Mouse (Mus musculus): ENCODE measurements around the gene Noa1.

DNA sequence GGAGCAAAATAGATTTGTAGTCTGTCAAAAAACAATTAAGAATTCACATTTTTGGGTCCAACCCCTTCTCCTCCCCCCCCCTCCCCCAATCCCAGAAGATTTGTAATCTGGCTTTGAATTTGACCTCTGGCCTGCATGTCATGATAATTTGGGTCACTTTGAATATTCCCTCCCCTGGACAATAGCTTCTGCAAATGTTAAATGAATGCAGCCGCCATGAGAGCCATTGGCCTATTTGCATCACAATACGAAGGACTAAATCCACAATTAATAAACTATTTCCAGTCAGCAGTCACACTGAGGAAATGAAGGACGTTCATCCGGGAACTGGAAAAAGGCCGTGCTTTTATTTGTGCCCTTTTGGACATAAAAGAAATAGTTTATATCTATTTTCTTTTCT is 47.8 kb downstream of the Noa1 start:
- TF ChIP-seq USF1 (IDR thresholded peaks at IDR 0.05; ENCODE audit: low read depth), result no peak
- no peak for TF ChIP-seq TCF12 (IDR thresholded peaks at IDR 0.05; ENCODE audit: insufficient read depth, poor library complexity, severe bottlenecking)
- TF ChIP-seq POLR2A (IDR thresholded peaks at IDR 0.05; ENCODE audit: insufficient read length, low read depth), result no peak
- no peak for TF ChIP-seq MAX (IDR thresholded peaks at IDR 0.05; ENCODE audit: low read depth)
- no peak for TF ChIP-seq POLR2AphosphoS2 (IDR thresholded peaks at IDR 0.05; ENCODE audit: insufficient read length, low read depth)
- TF ChIP-seq REST (IDR thresholded peaks at IDR 0.05; ENCODE audit: insufficient read depth, insufficient read length), result no peak

Data from myocyte (in vitro differentiated cells).